Mouse (Mus musculus): ENCODE data around the gene Anp32a. TPM values are rescaled to one million over a fixed set of nuclear protein-coding genes. Genes with fewer than 3 reads are reported as not detected.

Gene Anp32a
- total RNA-seq, 2 experiments from 2014 or later: 297 to 341 TPM

- DNase-seq: peak; percentile 66 to 77
Observed at GRCm38 (mm10) chr9:62367510-62368071, 26.5 kb downstream of the Anp32a start.

- DNase-seq: no peak
Observed at GRCm38 (mm10) chr9:62368256-62368905, 27.3 kb downstream of the Anp32a start.

DNA sequence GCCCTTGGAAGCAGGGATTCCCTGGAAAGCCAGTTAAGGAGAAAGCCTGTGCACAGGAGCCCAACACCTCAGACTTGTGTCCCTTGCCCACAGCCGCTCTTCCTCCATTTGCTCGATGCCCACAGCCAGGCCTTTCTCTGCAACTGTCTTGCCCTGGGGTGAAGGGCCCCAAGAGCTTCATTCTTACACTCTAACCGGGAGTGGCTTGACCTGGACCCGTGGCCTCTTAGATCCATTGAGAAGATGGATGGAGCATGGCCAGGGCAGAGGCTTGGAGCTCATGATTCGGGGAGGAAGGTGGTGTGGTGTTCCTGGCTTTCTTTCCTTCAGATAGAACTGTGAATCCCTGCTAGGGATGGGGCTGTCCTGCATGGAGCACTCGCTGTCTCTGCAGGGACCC lies 28.1 kb downstream of the Anp32a start:
- DNase-seq: no peak

GRCm38 (mm10) chr9:62370186-62370585 lies 29.1 kb downstream of the Anp32a start:
- DNase-seq: no peak

GRCm38 (mm10) chr9:62370648-62371280 lies 29.7 kb downstream of the Anp32a start:
- DNase-seq: no peak

GRCm38 (mm10) chr9:62371745-62372555 lies 30.9 kb downstream of the Anp32a start:
- DNase-seq: no peak

DNA sequence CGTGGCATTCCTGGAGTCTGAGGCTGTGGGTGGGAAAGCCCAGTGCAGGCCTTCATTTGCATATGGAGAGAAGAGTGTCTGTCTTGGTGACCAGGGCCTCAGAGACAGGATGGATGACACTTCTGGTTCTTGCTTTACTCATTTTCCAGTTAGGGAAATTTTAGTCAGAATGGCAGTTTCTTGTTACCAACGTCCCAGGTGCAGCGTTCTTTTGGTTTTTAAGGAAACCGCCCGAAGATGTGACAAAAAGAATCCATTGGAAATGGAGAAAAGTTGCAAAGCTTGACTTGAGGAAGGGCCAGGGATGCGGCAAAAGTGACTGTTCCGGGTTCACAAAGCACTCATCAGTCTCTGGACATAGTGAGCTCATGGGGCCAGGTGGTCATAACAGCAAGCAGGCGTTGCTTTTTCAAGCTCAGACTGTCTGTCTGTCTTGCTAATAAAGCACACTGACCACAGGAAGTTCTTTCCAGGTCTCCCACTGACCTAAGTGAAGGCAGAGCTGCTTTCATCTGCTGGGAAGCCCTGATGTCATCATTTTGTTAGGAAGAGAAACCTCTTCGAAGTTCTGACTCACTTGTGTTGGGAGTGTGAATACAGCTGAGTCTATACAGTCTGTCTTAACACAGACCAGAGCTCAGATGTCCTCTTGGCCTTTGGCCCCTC lies 31.6 kb downstream of the Anp32a start:
- DNase-seq: no peak

GRCm38 (mm10) chr9:62373222-62374123 lies 32.4 kb downstream of the Anp32a start:
- peak; percentile 85 to 92 for DNase-seq

GRCm38 (mm10) chr9:62374276-62374675 lies 33.2 kb downstream of the Anp32a start:
- DNase-seq: no peak

DNA sequence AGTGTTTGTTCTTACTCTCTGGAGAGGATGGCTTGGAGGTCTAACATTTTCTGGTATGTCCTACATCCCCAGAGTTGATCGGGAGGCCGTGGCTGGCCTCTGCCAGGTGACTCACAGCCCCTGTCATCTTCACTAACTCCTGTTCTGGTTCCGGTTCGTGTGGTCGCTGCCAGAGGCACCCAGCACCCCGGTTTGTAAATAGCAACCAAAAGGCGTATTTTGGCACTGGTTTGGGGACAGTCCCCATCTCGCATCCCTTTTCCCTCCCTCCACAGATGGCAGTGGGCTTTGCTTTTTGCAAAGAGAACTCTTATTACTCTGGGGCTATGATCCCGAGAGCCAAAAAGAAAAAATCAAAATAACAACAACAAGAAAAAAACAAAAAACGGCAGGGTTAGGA lies 36.8 kb downstream of the Anp32a start:
- DNase-seq: no peak

- no peak for DNase-seq
Observed at GRCm38 (mm10) chr9:62380351-62380750, 39.3 kb downstream of the Anp32a start.

DNA sequence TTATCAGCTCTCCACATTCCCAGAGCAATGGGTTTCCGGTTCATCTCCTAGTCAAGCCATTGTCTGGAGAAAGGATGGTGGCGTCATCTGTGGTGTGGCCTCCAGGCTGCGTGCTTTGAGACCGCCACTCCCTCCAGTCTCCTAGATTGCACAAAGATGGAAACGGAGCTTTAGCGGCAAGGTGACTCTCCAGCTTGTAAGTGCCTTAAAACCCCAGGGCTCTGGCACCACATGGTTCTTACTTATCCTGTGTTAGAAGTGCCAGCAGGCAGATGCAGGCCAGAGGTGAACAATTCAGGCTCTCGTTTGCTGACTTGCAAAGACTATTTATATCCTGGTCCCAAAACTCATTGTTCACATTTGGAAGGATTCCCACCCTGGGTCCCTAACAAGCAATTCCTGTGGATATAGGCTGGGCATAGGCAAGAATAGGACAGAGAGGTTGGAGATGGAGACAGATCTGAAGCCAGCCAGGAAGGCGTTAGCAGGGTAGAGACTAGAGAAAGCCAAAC lies 40.4 kb downstream of the Anp32a start:
- DNase-seq: no peak

DNA sequence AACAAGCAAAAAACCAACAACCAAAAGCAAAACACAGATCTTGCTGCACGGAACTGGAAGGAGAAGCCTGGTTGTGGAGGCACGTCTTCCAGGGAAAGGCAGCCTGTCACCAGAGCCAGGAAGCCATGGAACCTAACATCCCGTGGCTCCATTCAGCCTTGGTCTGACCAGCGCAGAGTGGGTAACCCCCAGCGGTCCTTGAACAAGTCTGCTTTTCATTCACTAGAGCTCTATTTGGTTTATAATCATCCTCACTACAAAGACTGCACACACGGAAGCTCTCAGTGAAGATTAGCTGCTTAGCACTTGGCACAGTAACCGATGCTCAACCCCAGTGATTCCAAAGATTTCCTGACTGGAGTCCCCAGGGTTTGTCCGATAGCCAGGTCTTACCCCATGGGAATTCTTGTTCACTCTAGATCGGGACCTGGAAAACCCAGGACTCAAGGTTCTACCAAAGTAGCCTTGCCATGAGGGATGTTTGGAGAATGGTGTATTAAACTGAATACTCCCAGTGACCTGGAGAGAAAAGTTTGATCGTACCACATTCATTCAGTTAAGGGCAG lies 41.5 kb downstream of the Anp32a start:
- no peak for DNase-seq

GRCm38 (mm10) chr9:62385062-62385461 lies 44.0 kb downstream of the Anp32a start:
- no peak for DNase-seq

- no peak for DNase-seq
Observed at GRCm38 (mm10) chr9:62385727-62386518, 44.8 kb downstream of the Anp32a start.

DNA sequence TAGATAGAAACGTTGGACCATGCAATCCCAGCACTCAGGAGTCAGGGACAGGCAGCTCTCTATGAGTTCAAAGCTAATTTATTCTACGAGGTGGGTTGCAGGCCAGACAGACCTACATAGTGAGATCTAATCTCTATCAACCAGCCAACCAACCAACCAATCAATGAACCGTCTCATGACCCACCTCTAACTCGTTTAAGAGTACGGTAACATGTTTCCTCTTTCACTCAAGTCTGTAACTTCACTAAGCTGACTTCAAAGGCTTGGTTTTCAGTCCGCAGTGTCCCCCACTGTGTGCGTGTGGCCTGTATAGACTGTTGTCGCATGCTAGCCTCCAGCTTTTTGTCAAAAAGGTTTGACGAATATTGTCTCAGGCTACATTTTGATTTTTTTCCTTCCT lies 48.6 kb downstream of the Anp32a start:
- DNase-seq: no peak

DNA sequence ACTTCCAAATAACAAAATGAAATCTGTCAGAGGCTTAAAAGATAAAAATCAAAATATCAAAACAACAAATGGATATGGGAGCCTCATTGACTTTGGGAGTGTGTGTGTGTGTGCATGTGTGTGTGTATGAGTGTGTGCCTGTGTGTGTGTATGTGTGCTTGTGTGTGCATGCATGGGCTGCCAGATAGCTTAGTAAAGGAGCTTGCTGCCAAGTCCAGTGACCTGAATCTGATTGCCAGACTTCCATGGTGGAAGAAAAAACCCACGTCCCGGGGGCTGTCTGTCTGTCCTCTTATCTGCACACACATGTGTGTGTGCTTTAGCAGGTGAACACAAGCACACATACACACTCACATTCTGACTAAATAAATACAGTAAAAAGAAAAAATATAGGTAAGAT lies 52.4 kb downstream of the Anp32a start:
- no peak for DNase-seq

GRCm38 (mm10) chr9:62394163-62394562 lies 53.1 kb downstream of the Anp32a start:
- DNase-seq: no peak

- no peak for DNase-seq
Observed at GRCm38 (mm10) chr9:62400531-62401170, 59.6 kb downstream of the Anp32a start.

Measured in adrenal gland, postnatal 36 days (tissue).